Comparison of ENCODE assay signal across 26 mouse cellular contexts in genomic region chr1:129100997-129101396, GRCm38 (mm10).
DNase-seq lines count a peak whose midpoint lies in the region; ATAC-seq lines count a peak whose summit lies in the region.
"Had no signal": no experiment of that assay in that cellular context is flagged by ENCODE, and none has a peak within 500 bp of the region (broad histone marks: within the 10 kb centered on the region; RNA-seq: fewer than 3 reads in every experiment).

No protein-coding gene starts in this region.

- ATAC-seq in limb, embryonic 13.5 days (ENCODE audit: low FRiP score, low read depth) = peak; percentile 36; the same call in 1 of the 2 replicates
- ATAC-seq in heart, embryonic 16.5 days (replicated peaks; ENCODE audit: extremely low read depth, insufficient read depth, low FRiP score) = peak; percentile 90
- ATAC-seq in neural tube, embryonic 15.5 days (ENCODE audit: low FRiP score) = no peak
- no peak for ATAC-seq in intestine, embryonic 15.5 days
- ATAC-seq: activated CD4-positive, CD25-positive, alpha-beta regulatory T cell, adult 4 months; forebrain, embryonic 13.5 days had no signal

- no peak overlapping the region for H3K4me3 ChIP-seq in limb, embryonic 13.5 days
- H3K4me3 ChIP-seq in limb, embryonic 10.5 days = no peak overlapping the region
- no peak overlapping the region for H3K4me3 ChIP-seq in heart, embryonic 10.5 days
- no peak overlapping the region for H3K4me3 ChIP-seq in heart, embryonic 16.5 days (ENCODE audit: low read length)
- no peak overlapping the region for H3K4me3 ChIP-seq in neural tube, embryonic 15.5 days (replicated peaks)
- no peak overlapping the region for H3K4me3 ChIP-seq in intestine, embryonic 15.5 days (replicated peaks)
- H3K4me3 ChIP-seq: embryonic facial prominence, embryonic 13.5 days; erythroblast, embryonic 14.5 days; forebrain, embryonic 13.5 days; hindbrain, embryonic 12.5 days; limb, embryonic 12.5 days; liver, embryonic 13.5 days; lung, embryonic 15.5 days had no signal

- H3K9me3 ChIP-seq in limb, embryonic 13.5 days = no peaks in the 10 kb centered on the region
- no peaks in the 10 kb centered on the region for H3K9me3 ChIP-seq in limb, embryonic 10.5 days (replicated peaks)
- H3K9me3 ChIP-seq in heart, embryonic 10.5 days = no peaks in the 10 kb centered on the region
- no peaks in the 10 kb centered on the region; the same call in 1 of the 2 replicates for H3K9me3 ChIP-seq in heart, embryonic 16.5 days (replicated peaks; ENCODE audit: control insufficient read depth, low read length)
- no peaks in the 10 kb centered on the region for H3K9me3 ChIP-seq in neural tube, embryonic 15.5 days (replicated peaks)
- H3K9me3 ChIP-seq in intestine, embryonic 15.5 days = no peaks in the 10 kb centered on the region
- H3K9me3 ChIP-seq: embryonic facial prominence, embryonic 13.5 days; forebrain, embryonic 13.5 days; hindbrain, embryonic 12.5 days; limb, embryonic 12.5 days; liver, embryonic 13.5 days; lung, embryonic 15.5 days had no signal

- no peak overlapping the region for H3K4me2 ChIP-seq in limb, embryonic 13.5 days (replicated peaks)
- H3K4me2 ChIP-seq in heart, embryonic 16.5 days (ENCODE audit: low read depth, low read length) = peak overlapping the region; percentile 15
- H3K4me2 ChIP-seq in neural tube, embryonic 15.5 days = no peak overlapping the region
- no peak overlapping the region for H3K4me2 ChIP-seq in intestine, embryonic 15.5 days (replicated peaks)
- H3K4me2 ChIP-seq: embryonic facial prominence, embryonic 13.5 days; forebrain, embryonic 13.5 days; hindbrain, embryonic 12.5 days; limb, embryonic 12.5 days; liver, embryonic 13.5 days; lung, embryonic 15.5 days had no signal

- no peak for DNase-seq in limb, embryonic 10.5 days (ENCODE audit: low spot score)
- DNase-seq in heart, embryonic 10.5 days (ENCODE audit: low spot score) = no peak
- DNase-seq in skeletal muscle tissue, adult 2 months (ENCODE audit: low read depth, low spot score) = peak; percentile 12
- no peak for DNase-seq in lung, adult 18-20 months
- DNase-seq: adrenal gland, adult 8-10 months; cerebellum, adult 2 months; cerebellum, postnatal 25 days; embryo, embryonic 11 days; kidney, adult 18-20 months; liver, embryonic 13.5 days; lung, postnatal 36 days; midbrain, embryonic 14.5 days; right cerebral cortex, postnatal 14 days; spleen, adult 18-20 months had no signal

- WGBS in limb, embryonic 13.5 days = 75% methylated on average over 8 of the region's 8 CpGs
- WGBS in limb, embryonic 10.5 days = 88% methylated on average over 8 of the region's 8 CpGs
- WGBS in heart, embryonic 10.5 days = 50% methylated on average over 8 of the region's 8 CpGs
- 40% methylated on average over 8 of the region's 8 CpGs for WGBS in heart, embryonic 16.5 days
- 82% methylated on average over 8 of the region's 8 CpGs for WGBS in neural tube, embryonic 15.5 days
- WGBS in intestine, embryonic 15.5 days = 90% methylated on average over 8 of the region's 8 CpGs

- H3K27ac ChIP-seq in limb, embryonic 13.5 days = no peak overlapping the region
- no peak overlapping the region for H3K27ac ChIP-seq in limb, embryonic 10.5 days
- peak overlapping the region; percentile 57; the same call in 1 of the 2 replicates for H3K27ac ChIP-seq in heart, embryonic 10.5 days
- peak overlapping the region; percentile 77 for H3K27ac ChIP-seq in heart, embryonic 16.5 days (ENCODE audit: low read length)
- no peak overlapping the region for H3K27ac ChIP-seq in neural tube, embryonic 15.5 days (replicated peaks)
- H3K27ac ChIP-seq in intestine, embryonic 15.5 days = no peak overlapping the region
- H3K27ac ChIP-seq: embryonic facial prominence, embryonic 13.5 days; forebrain, embryonic 13.5 days; hindbrain, embryonic 12.5 days; kidney, postnatal 0 days; limb, embryonic 12.5 days; liver, embryonic 13.5 days; lung, embryonic 15.5 days had no signal

- H3K4me1 ChIP-seq in limb, embryonic 13.5 days = no peaks in the 10 kb centered on the region
- H3K4me1 ChIP-seq in limb, embryonic 10.5 days = no peaks in the 10 kb centered on the region
- H3K4me1 ChIP-seq in heart, embryonic 10.5 days = peaks cover 6% of the 10 kb centered on the region; the same call in 1 of the 2 replicates
- H3K4me1 ChIP-seq in heart, embryonic 16.5 days (ENCODE audit: control insufficient read depth, insufficient read depth, low read length) = peaks cover 4% of the 10 kb centered on the region; the same call in 1 of the 2 replicates
- H3K4me1 ChIP-seq in neural tube, embryonic 15.5 days = no peaks in the 10 kb centered on the region
- no peaks in the 10 kb centered on the region for H3K4me1 ChIP-seq in intestine, embryonic 15.5 days (replicated peaks)
- H3K4me1 ChIP-seq: embryonic facial prominence, embryonic 13.5 days; forebrain, embryonic 13.5 days; hindbrain, embryonic 12.5 days; limb, embryonic 12.5 days; liver, embryonic 13.5 days; lung, embryonic 15.5 days had no signal

- no peak overlapping the region for H3K9ac ChIP-seq in limb, embryonic 13.5 days
- 0 out of 2 replicates have a peak overlapping the region, but pooled peaks have one; percentile 5 for H3K9ac ChIP-seq in heart, embryonic 16.5 days (ENCODE audit: low read length)
- no peak overlapping the region for H3K9ac ChIP-seq in neural tube, embryonic 15.5 days (replicated peaks)
- H3K9ac ChIP-seq in intestine, embryonic 15.5 days = no peak overlapping the region
- H3K9ac ChIP-seq: embryonic facial prominence, embryonic 13.5 days; forebrain, embryonic 13.5 days; hindbrain, embryonic 12.5 days; limb, embryonic 12.5 days; liver, embryonic 13.5 days; lung, embryonic 15.5 days had no signal

- H3K36me3 ChIP-seq in limb, embryonic 13.5 days = no peaks in the 10 kb centered on the region
- no peaks in the 10 kb centered on the region for H3K36me3 ChIP-seq in limb, embryonic 10.5 days
- no peaks in the 10 kb centered on the region for H3K36me3 ChIP-seq in heart, embryonic 10.5 days
- no peaks in the 10 kb centered on the region for H3K36me3 ChIP-seq in heart, embryonic 16.5 days (ENCODE audit: control insufficient read depth, insufficient read depth)
- H3K36me3 ChIP-seq in neural tube, embryonic 15.5 days = no peaks in the 10 kb centered on the region
- H3K36me3 ChIP-seq in intestine, embryonic 15.5 days = no peaks in the 10 kb centered on the region
- H3K36me3 ChIP-seq: embryonic facial prominence, embryonic 13.5 days; hindbrain, embryonic 12.5 days; limb, embryonic 12.5 days; liver, embryonic 13.5 days; lung, embryonic 15.5 days had no signal

- no peaks in the 10 kb centered on the region for H3K27me3 ChIP-seq in limb, embryonic 13.5 days
- H3K27me3 ChIP-seq in limb, embryonic 10.5 days (ENCODE audit: low read depth, poor library complexity, severe bottlenecking) = no peaks in the 10 kb centered on the region
- H3K27me3 ChIP-seq in heart, embryonic 10.5 days (ENCODE audit: insufficient read depth, poor library complexity, severe bottlenecking) = no peaks in the 10 kb centered on the region
- no peaks in the 10 kb centered on the region for H3K27me3 ChIP-seq in heart, embryonic 16.5 days (ENCODE audit: control insufficient read depth, insufficient read depth, low read length)
- H3K27me3 ChIP-seq in neural tube, embryonic 15.5 days (replicated peaks) = no peaks in the 10 kb centered on the region
- no peaks in the 10 kb centered on the region for H3K27me3 ChIP-seq in intestine, embryonic 15.5 days (replicated peaks)
- H3K27me3 ChIP-seq: embryonic facial prominence, embryonic 13.5 days; forebrain, embryonic 13.5 days; hindbrain, embryonic 12.5 days; limb, embryonic 12.5 days; liver, embryonic 13.5 days; lung, embryonic 15.5 days had no signal

Comparison
In these comparisons a context has a peak if more than half of its experiments do, and no peak if none do; other contexts are left out.
1. ATAC-seq: peak in limb, embryonic 13.5 days (single experiment) and heart, embryonic 16.5 days (single experiment); none in neural tube, embryonic 15.5 days (single experiment) and intestine, embryonic 15.5 days (single experiment).
2. H3K27ac ChIP-seq: peak in heart, embryonic 10.5 days (single experiment) and heart, embryonic 16.5 days (single experiment); none in limb, embryonic 13.5 days (single experiment), limb, embryonic 10.5 days (single experiment), neural tube, embryonic 15.5 days (single experiment) and intestine, embryonic 15.5 days (single experiment).